ENCODE assay signal across 9 mouse cellular contexts in genomic region chr15:6570164-6570861, GRCm38 (mm10). TPM values are rescaled to one million over a fixed set of nuclear protein-coding genes. Genes with fewer than 3 reads are reported as not detected.
A peak's percentile ranks its signal among the peaks of the same experiment; 100 is the strongest.
DNase-seq lines count a peak whose midpoint lies in the region; ATAC-seq and TF ChIP-seq lines count a peak whose summit lies in the region.
"Had no signal": no experiment of that assay in that cellular context is flagged by ENCODE, and none has a peak within 500 bp of the region (broad histone marks: within the 10 kb centered on the region; RNA-seq: fewer than 3 reads in every experiment).

No protein-coding gene starts in this region.

- H3K36me3 ChIP-seq in forebrain, embryonic 14.5 days (ENCODE audit: control insufficient read depth, insufficient read depth, low read length), result no peaks in the 10 kb centered on the region
- H3K36me3 ChIP-seq in forebrain, embryonic 13.5 days (ENCODE audit: poor library complexity, severe bottlenecking), result no peaks in the 10 kb centered on the region
- H3K36me3 ChIP-seq in liver, adult 2 months (ENCODE audit: control insufficient read depth, insufficient read depth, low read length), result no peaks in the 10 kb centered on the region
- no peaks in the 10 kb centered on the region for H3K36me3 ChIP-seq in intestine, embryonic 16.5 days (ENCODE audit: control insufficient read depth, insufficient read depth, low read length)
- H3K36me3 ChIP-seq: liver, embryonic 13.5 days had no signal

- no peak overlapping the region for H3K4me3 ChIP-seq in forebrain, embryonic 14.5 days (ENCODE audit: low read depth, low read length)
- no peak overlapping the region for H3K4me3 ChIP-seq in forebrain, embryonic 13.5 days
- H3K4me3 ChIP-seq in liver, adult 2 months (ENCODE audit: insufficient read depth, low read depth, low read length), result peak overlapping the region; percentile 16; the same call in 1 of the 2 replicates
- H3K4me3 ChIP-seq in bone marrow, adult 2 months (replicated peaks; ENCODE audit: control insufficient read depth, low read depth, low read length), result peak overlapping the region; percentile 54
- H3K4me3 ChIP-seq in intestine, embryonic 16.5 days (ENCODE audit: low read length), result no peak overlapping the region
- H3K4me3 ChIP-seq: liver, embryonic 13.5 days had no signal

- 93% methylated on average over 2 of the region's 2 CpGs for WGBS in forebrain, embryonic 14.5 days
- WGBS in forebrain, embryonic 13.5 days, result 96% methylated on average over 2 of the region's 2 CpGs
- 92% methylated on average over 2 of the region's 2 CpGs for WGBS in liver, adult 2 months
- WGBS in bone marrow, adult 2 months, result 82% methylated on average over 2 of the region's 2 CpGs
- 74% methylated on average over 2 of the region's 2 CpGs for WGBS in intestine, embryonic 16.5 days

- H3K79me2 ChIP-seq in liver, adult 2 months (ENCODE audit: control insufficient read depth, insufficient read depth, low read length), result no peaks in the 10 kb centered on the region

- no peak for TF ChIP-seq POLR2A in liver, adult 2 months (IDR thresholded peaks at IDR 0.05; ENCODE audit: extremely low read depth, insufficient read depth, low read length)
- TF ChIP-seq POLR2A in bone marrow, adult 2 months (IDR thresholded peaks at IDR 0.05; ENCODE audit: borderline replicate concordance, control insufficient read depth, low read depth, low read length), result no peak

- TF ChIP-seq CTCF in liver, adult 2 months (IDR thresholded peaks at IDR 0.05; ENCODE audit: low read depth, low read length), result no peak
- no peak for TF ChIP-seq CTCF in bone marrow, adult 2 months (IDR thresholded peaks at IDR 0.05; ENCODE audit: control insufficient read depth, insufficient read depth, low read length)

- H3K4me2 ChIP-seq in forebrain, embryonic 14.5 days (ENCODE audit: low read length), result no peak overlapping the region
- no peak overlapping the region for H3K4me2 ChIP-seq in forebrain, embryonic 13.5 days
- H3K4me2 ChIP-seq in intestine, embryonic 16.5 days (ENCODE audit: low read depth, low read length), result no peak overlapping the region; the same call in 1 of the 2 replicates
- H3K4me2 ChIP-seq: liver, embryonic 13.5 days had no signal

- peak; percentile 25; the same call in 1 of the 2 replicates for ATAC-seq in forebrain, embryonic 14.5 days
- ATAC-seq in forebrain, embryonic 13.5 days, result no peak; the same call in 1 of the 2 replicates
- ATAC-seq in intestine, embryonic 16.5 days, result peak; percentile 75
- ATAC-seq in erythroid progenitor cell, adult 5-6 weeks (replicated peaks; ENCODE audit: low FRiP score, poor library complexity, severe bottlenecking), result no peak

- no peaks in the 10 kb centered on the region for H3K9me3 ChIP-seq in forebrain, embryonic 14.5 days (replicated peaks; ENCODE audit: control insufficient read depth, low read length)
- no peaks in the 10 kb centered on the region for H3K9me3 ChIP-seq in forebrain, embryonic 13.5 days (replicated peaks)
- 0 out of 2 replicates have a peak, but pooled peaks cover 2% of the 10 kb centered on the region for H3K9me3 ChIP-seq in intestine, embryonic 16.5 days (ENCODE audit: control insufficient read depth, low read length)
- H3K9me3 ChIP-seq: liver, embryonic 13.5 days had no signal

- no peak overlapping the region for H3K27ac ChIP-seq in forebrain, embryonic 14.5 days (ENCODE audit: low read depth, low read length)
- H3K27ac ChIP-seq in forebrain, embryonic 13.5 days, result no peak overlapping the region
- peak overlapping the region; percentile 52; the same call in 1 of the 2 replicates for H3K27ac ChIP-seq in liver, adult 2 months (replicated peaks; ENCODE audit: insufficient read depth, low read depth, low read length)
- H3K27ac ChIP-seq in bone marrow, adult 2 months (ENCODE audit: control insufficient read depth, insufficient read depth, low read depth, low read length, poor library complexity), result peak overlapping the region; percentile 57; the same call in 1 of the 2 replicates
- peak overlapping the region; percentile 75 for H3K27ac ChIP-seq in intestine, embryonic 16.5 days (ENCODE audit: low read length)

- no peak for DNase-seq in forebrain, embryonic 14.5 days (ENCODE audit: low spot score)
- DNase-seq in liver, adult 2 months (ENCODE audit: extremely low read depth, low read depth, low spot score), result no peak
- DNase-seq in liver, result no peak
- DNase-seq in frontal cortex, postnatal 14 days (ENCODE audit: low spot score in 2 of 2), result no peak
- DNase-seq: liver, embryonic 13.5 days had no signal

- no peaks in the 10 kb centered on the region for H3K4me1 ChIP-seq in forebrain, embryonic 14.5 days (ENCODE audit: control insufficient read depth, insufficient read depth, low read length)
- H3K4me1 ChIP-seq in forebrain, embryonic 13.5 days, result no peaks in the 10 kb centered on the region
- H3K4me1 ChIP-seq in liver, adult 2 months (ENCODE audit: control insufficient read depth, insufficient read depth, low read length), result no peaks in the 10 kb centered on the region; the same call in 1 of the 2 replicates
- peaks cover 8% of the 10 kb centered on the region for H3K4me1 ChIP-seq in bone marrow, adult 2 months (ENCODE audit: control insufficient read depth, insufficient read depth, low read length)
- peaks cover 12% of the 10 kb centered on the region for H3K4me1 ChIP-seq in intestine, embryonic 16.5 days (ENCODE audit: control insufficient read depth, insufficient read depth, low read length)

- H3K9ac ChIP-seq in forebrain, embryonic 14.5 days (ENCODE audit: low read length), result no peak overlapping the region
- H3K9ac ChIP-seq in forebrain, embryonic 13.5 days, result no peak overlapping the region
- peak overlapping the region; percentile 37 for H3K9ac ChIP-seq in liver, adult 2 months (ENCODE audit: low read depth, low read length)
- H3K9ac ChIP-seq in intestine, embryonic 16.5 days (ENCODE audit: low read depth, low read length), result no peak overlapping the region
- H3K9ac ChIP-seq: liver, embryonic 13.5 days had no signal

- no peaks in the 10 kb centered on the region for H3K27me3 ChIP-seq in forebrain, embryonic 14.5 days (replicated peaks; ENCODE audit: control insufficient read depth, insufficient read depth, low read length)
- H3K27me3 ChIP-seq in forebrain, embryonic 13.5 days, result no peaks in the 10 kb centered on the region
- H3K27me3 ChIP-seq in liver, adult 2 months (ENCODE audit: control insufficient read depth, insufficient read depth, low read length), result no peaks in the 10 kb centered on the region
- no peaks in the 10 kb centered on the region for H3K27me3 ChIP-seq in intestine, embryonic 16.5 days (replicated peaks; ENCODE audit: control insufficient read depth, insufficient read depth, low read length)
- H3K27me3 ChIP-seq: liver, embryonic 13.5 days had no signal

RNA-seq across cellular contexts. Expression of gene Fyb, which starts 47.7 kb away (rescaled TPM):
- 1.7 and 2.2 TPM in 2 replicates for polyA plus RNA-seq in forebrain, embryonic 14.5 days (2014; fragmentation: Nextera tagmentation; extraction: Ambion mirVana)
- 1.6 and 2.4 TPM in 2 replicates for polyA plus RNA-seq in forebrain, embryonic 13.5 days (2015; fragmentation: Nextera tagmentation; extraction: Ambion mirVana)
- 40.8 and 42.3 TPM in 2 replicates for total RNA-seq in liver, adult 2 months (2014; rRNA removed)
- polyA plus RNA-seq in liver, adult 2 months (2012; rRNA removed), result 61.4 and 98.2 TPM in 2 replicates
- polyA plus RNA-seq in bone marrow, adult 2 months (2011; ENCODE audit: insufficient read depth, insufficient read length, low replicate concordance, missing spikeins), result 54.6 and 126 TPM in 2 replicates
- 7.9 and 10.3 TPM in 2 replicates for polyA plus RNA-seq in intestine, embryonic 16.5 days (2015; fragmentation: Nextera tagmentation; extraction: Ambion mirVana)
- total RNA-seq in erythroid progenitor cell, adult 5-6 weeks (2015; ENCODE audit: low replicate concordance), result 97.7 and 102 TPM in 2 replicates
- 27.0 and 29.8 TPM in 2 replicates for total RNA-seq in erythroid progenitor cell, adult 5-6 weeks (2017; ENCODE audit: low replicate concordance)

Comparison
In these comparisons a context has a peak if more than half of its experiments do, and no peak if none do; other contexts are left out.
1. ATAC-seq: peak in forebrain, embryonic 14.5 days (single experiment) and intestine, embryonic 16.5 days (single experiment); none in forebrain, embryonic 13.5 days (single experiment) and erythroid progenitor cell, adult 5-6 weeks (single experiment).
2. H3K27ac ChIP-seq: peak in liver, adult 2 months (single experiment), bone marrow, adult 2 months (single experiment) and intestine, embryonic 16.5 days (single experiment); none in forebrain, embryonic 14.5 days (single experiment) and forebrain, embryonic 13.5 days (single experiment).
3. H3K4me3 ChIP-seq: peak in liver, adult 2 months (single experiment) and bone marrow, adult 2 months (single experiment); none in forebrain, embryonic 14.5 days (single experiment), forebrain, embryonic 13.5 days (single experiment) and intestine, embryonic 16.5 days (single experiment).